Mouse (Mus musculus): ENCODE measurements around the gene Aqp3.

GRCm38 (mm10) chr4:41124180-41124951 lies 26.4 kb upstream of the Aqp3 start, which contains the start of gene Nol6:
- TF ChIP-seq CTCF (IDR thresholded peaks at IDR 0.05; ENCODE audit: low read depth) (no peak), EP300 (IDR thresholded peaks at IDR 0.05; ENCODE audit: low read depth) (peak; percentile 48; the same call in 1 of the 2 replicates)

Measured in heart, postnatal 0 days (tissue).